Comparison of ENCODE assay signal across 9 mouse cellular contexts in genomic region chr13:104518312-104519005, GRCm38 (mm10).
DNase-seq lines count a peak whose midpoint lies in the region; ATAC-seq lines count a peak whose summit lies in the region.
"Had no signal": no experiment of that assay in that cellular context is flagged by ENCODE, and none has a peak within 500 bp of the region (broad histone marks: within the 10 kb centered on the region; RNA-seq: fewer than 3 reads in every experiment).

No protein-coding gene starts in this region.

- no peaks in the 10 kb centered on the region for H3K27me3 ChIP-seq in embryonic facial prominence, embryonic 10.5 days (replicated peaks; ENCODE audit: low read depth, poor library complexity, severe bottlenecking)
- no peaks in the 10 kb centered on the region for H3K27me3 ChIP-seq in intestine, embryonic 16.5 days (replicated peaks; ENCODE audit: control insufficient read depth, insufficient read depth, low read length)
- H3K27me3 ChIP-seq: Patski had no signal

- H3K36me3 ChIP-seq in embryonic facial prominence, embryonic 10.5 days (replicated peaks), result no peaks in the 10 kb centered on the region
- H3K36me3 ChIP-seq in intestine, embryonic 16.5 days (ENCODE audit: control insufficient read depth, insufficient read depth, low read length), result no peaks in the 10 kb centered on the region

- no peaks in the 10 kb centered on the region for H3K9me3 ChIP-seq in embryonic facial prominence, embryonic 10.5 days
- no peaks in the 10 kb centered on the region for H3K9me3 ChIP-seq in intestine, embryonic 16.5 days (ENCODE audit: control insufficient read depth, low read length)

- H3K4me3 ChIP-seq in embryonic facial prominence, embryonic 10.5 days, result peak overlapping the region; percentile 52
- H3K4me3 ChIP-seq in intestine, embryonic 16.5 days (ENCODE audit: low read length), result peak overlapping the region; percentile 33

- H3K4me1 ChIP-seq in embryonic facial prominence, embryonic 10.5 days, result peaks cover 26% of the 10 kb centered on the region
- peaks cover 9% of the 10 kb centered on the region; the same call in 1 of the 2 replicates for H3K4me1 ChIP-seq in intestine, embryonic 16.5 days (ENCODE audit: control insufficient read depth, insufficient read depth, low read length)

- H3K4me2 ChIP-seq in intestine, embryonic 16.5 days (ENCODE audit: low read depth, low read length), result peak overlapping the region; percentile 60

- H3K27ac ChIP-seq in embryonic facial prominence, embryonic 10.5 days (replicated peaks), result peak overlapping the region; percentile 95
- H3K27ac ChIP-seq in intestine, embryonic 16.5 days (ENCODE audit: low read length), result peak overlapping the region; percentile 68

- WGBS in embryonic facial prominence, embryonic 10.5 days, result 9% methylated on average over 19 of the region's 19 CpGs
- 18% methylated on average over 19 of the region's 19 CpGs for WGBS in intestine, embryonic 16.5 days

- peak overlapping the region; percentile 58 for H3K9ac ChIP-seq in intestine, embryonic 16.5 days (ENCODE audit: low read depth, low read length)

- DNase-seq in adrenal gland, adult 8-10 months, result peak; percentile 76
- DNase-seq in embryonic facial prominence, embryonic 10.5 days (ENCODE audit: low spot score), result peak; percentile 95
- DNase-seq in gastrocnemius, postnatal 4 days (ENCODE audit: low spot score in 2 of 2), result peak; percentile 75 to 90
- peak; percentile 63 to 86 for DNase-seq in left cerebral cortex, adult 9 months (ENCODE audit: low spot score in 2 of 2)
- peak; percentile 87 to 94 for DNase-seq in lung, postnatal 4 days
- peak; percentile 97 for DNase-seq in right cerebral cortex, postnatal 4 days

- ATAC-seq in intestine, embryonic 16.5 days, result peak; percentile 91
- ATAC-seq in megakaryocyte, adult 5-6 weeks (ENCODE audit: poor library complexity, severe bottlenecking), result no peak
- ATAC-seq: Patski had no signal
